Mouse (Mus musculus): ENCODE results near the gene Nrsn1. TPM values are rescaled to one million over a fixed set of nuclear protein-coding genes. Genes with fewer than 3 reads are reported as not detected.

The Nrsn1 gene
- polyA plus RNA-seq, 1 experiment, result not detected

- TF ChIP-seq GATA1 (IDR thresholded peaks at IDR 0.05; ENCODE audit: borderline replicate concordance, low read length) (no peak), FLI1 (IDR thresholded peaks at IDR 0.05; ENCODE audit: low read length) (no peak)
- no peaks in the 10 kb centered on the region for H3K4me1 ChIP-seq
- peaks cover 26% of the 10 kb centered on the region for H3K9me3 ChIP-seq
- H3K27me3 ChIP-seq (replicated peaks), result no peaks in the 10 kb centered on the region
- no peaks in the 10 kb centered on the region for H3K36me3 ChIP-seq (replicated peaks; ENCODE audit: low read length)
- no peak overlapping the region for H3K4me3 ChIP-seq (replicated peaks)
These were observed 15.6 kb downstream of the Nrsn1 start for GRCm38 (mm10) chr13:25254478-25255263.

DNA sequence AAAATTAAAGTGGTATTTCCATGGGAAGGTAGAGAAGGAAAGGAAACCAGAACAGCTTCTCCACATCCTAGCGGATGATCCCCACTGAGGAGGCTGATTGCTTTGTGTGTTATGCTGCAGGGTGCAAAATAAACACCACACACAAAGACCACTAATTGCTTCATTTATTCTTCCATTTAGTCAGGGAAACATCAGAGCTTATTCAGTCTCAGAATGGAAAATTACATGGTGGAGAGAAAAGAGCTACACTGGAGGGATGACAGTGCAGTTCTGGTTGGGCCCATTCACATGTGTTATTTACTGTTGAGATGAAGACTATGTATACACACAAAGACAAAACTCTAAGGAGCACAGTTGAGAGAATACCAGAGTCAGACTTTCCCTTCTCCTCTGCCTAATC, 18.4 kb downstream of the Nrsn1 start:
- H3K4me3 ChIP-seq (replicated peaks), result no peak overlapping the region
- H3K36me3 ChIP-seq (replicated peaks; ENCODE audit: low read length), result no peaks in the 10 kb centered on the region
- no peaks in the 10 kb centered on the region for H3K27me3 ChIP-seq (replicated peaks)
- H3K9me3 ChIP-seq, result peaks cover 18% of the 10 kb centered on the region
- TF ChIP-seq FLI1 (IDR thresholded peaks at IDR 0.05; ENCODE audit: low read length) (no peak), GATA1 (IDR thresholded peaks at IDR 0.05; ENCODE audit: borderline replicate concordance, low read length) (no peak)
- H3K4me1 ChIP-seq, result no peaks in the 10 kb centered on the region

GRCm38 (mm10) chr13:25220186-25220787, 50.0 kb downstream of the Nrsn1 start:
- TF ChIP-seq GATA1 (IDR thresholded peaks at IDR 0.05; ENCODE audit: borderline replicate concordance, low read length) (no peak), FLI1 (IDR thresholded peaks at IDR 0.05; ENCODE audit: low read length) (no peak)
- Histone ChIP-seq H3K36me3 (replicated peaks; ENCODE audit: low read length) (no peaks in the 10 kb centered on the region), H3K9me3 (0 out of 2 replicates have a peak, but pooled peaks cover 3% of the 10 kb centered on the region), H3K27me3 (replicated peaks) (no peaks in the 10 kb centered on the region), H3K4me3 (replicated peaks) (no peak overlapping the region), H3K4me1 (no peaks in the 10 kb centered on the region)

GRCm38 (mm10) chr13:25218394-25218793, 51.9 kb downstream of the Nrsn1 start:
- TF ChIP-seq FLI1 (IDR thresholded peaks at IDR 0.05; ENCODE audit: low read length), result no peak
- TF ChIP-seq GATA1 (IDR thresholded peaks at IDR 0.05; ENCODE audit: borderline replicate concordance, low read length), result no peak
- Histone ChIP-seq H3K4me1 (no peaks in the 10 kb centered on the region), H3K36me3 (replicated peaks; ENCODE audit: low read length) (no peaks in the 10 kb centered on the region), H3K4me3 (replicated peaks) (no peak overlapping the region), H3K9me3 (0 out of 2 replicates have a peak, but pooled peaks cover 3% of the 10 kb centered on the region), H3K27me3 (replicated peaks) (no peaks in the 10 kb centered on the region)

GRCm38 (mm10) chr13:25206950-25207349, 63.4 kb downstream of the Nrsn1 start:
- Histone ChIP-seq H3K36me3 (replicated peaks; ENCODE audit: low read length) (no peaks in the 10 kb centered on the region), H3K4me3 (replicated peaks) (no peak overlapping the region), H3K9me3 (no peaks in the 10 kb centered on the region), H3K4me1 (no peaks in the 10 kb centered on the region), H3K27me3 (replicated peaks) (no peaks in the 10 kb centered on the region)
- TF ChIP-seq FLI1 (IDR thresholded peaks at IDR 0.05; ENCODE audit: low read length) (no peak), GATA1 (IDR thresholded peaks at IDR 0.05; ENCODE audit: borderline replicate concordance, low read length) (no peak)

Other genes starting within 250 kb of the Nrsn1 start
- not detected in 2 replicates for gene Dcdc2a, start 214.5 kb downstream of the Nrsn1 start, polyA plus RNA-seq (2012; ENCODE audit: insufficient read depth, low replicate concordance)